Mouse (Mus musculus): ENCODE measurements around the gene Pias4. TPM values are rescaled to one million over a fixed set of nuclear protein-coding genes. Genes with fewer than 3 reads are reported as not detected.

Pias4 gene
- polyA plus RNA-seq (2017; shearing (Covaris generic)): 10 to 100 TPM; 17.1 to 20.0 TPM

GRCm38 (mm10) chr10:81167200-81168086, at the start of gene Pias4:
Gene Pias4, minus strand, starts transcription at chr10:81167923.
- peak; percentile 82 for ATAC-seq

GRCm38 (mm10) chr10:81217267-81217666, 49.5 kb upstream of the Pias4 start:
- peak; percentile 63 for ATAC-seq

GRCm38 (mm10) chr10:81216810-81217209, 49.1 kb upstream of the Pias4 start:
- ATAC-seq: no peak

GRCm38 (mm10) chr10:81216260-81216659, 48.5 kb upstream of the Pias4 start:
- no peak for ATAC-seq

GRCm38 (mm10) chr10:81210154-81210553, 42.4 kb upstream of the Pias4 start:
- no peak for ATAC-seq

- ATAC-seq: no peak
Measured at GRCm38 (mm10) chr10:81204137-81204536, 36.4 kb upstream of the Pias4 start.

GRCm38 (mm10) chr10:81202978-81203720, 35.4 kb upstream of the Pias4 start:
- no peak for ATAC-seq

- ATAC-seq: no peak
Measured at GRCm38 (mm10) chr10:81201807-81202758, 34.4 kb upstream of the Pias4 start, which contains the start of gene Nmrk2. Gene Nmrk2, minus strand, starts transcription at chr10:81202051.

GRCm38 (mm10) chr10:81200605-81201287, 33.0 kb upstream of the Pias4 start:
- ATAC-seq: no peak

GRCm38 (mm10) chr10:81200141-81200540, 32.4 kb upstream of the Pias4 start:
- no peak for ATAC-seq

- no peak for ATAC-seq
Measured at GRCm38 (mm10) chr10:81198990-81199389, 31.3 kb upstream of the Pias4 start.

GRCm38 (mm10) chr10:81198230-81198629, 30.5 kb upstream of the Pias4 start:
- peak; percentile 24 for ATAC-seq

- no peak for ATAC-seq
Measured at GRCm38 (mm10) chr10:81197305-81197704, 29.6 kb upstream of the Pias4 start.

GRCm38 (mm10) chr10:81196470-81197065, 28.8 kb upstream of the Pias4 start:
- ATAC-seq: no peak

GRCm38 (mm10) chr10:81195300-81195699, 27.6 kb upstream of the Pias4 start:
- no peak for ATAC-seq

GRCm38 (mm10) chr10:81193991-81194774, 26.5 kb upstream of the Pias4 start:
- ATAC-seq: peak; percentile 45

GRCm38 (mm10) chr10:81192968-81193501, 25.3 kb upstream of the Pias4 start:
- ATAC-seq: no peak

- ATAC-seq: peak; percentile 78
Measured at GRCm38 (mm10) chr10:81192270-81192967, 24.7 kb upstream of the Pias4 start.

- no peak for ATAC-seq
Measured at GRCm38 (mm10) chr10:81191342-81191982, 23.7 kb upstream of the Pias4 start.

All from CD4-positive, CD25-positive, alpha-beta regulatory T cell, adult 4 months (primary cell).